Mouse (Mus musculus): ENCODE data around the gene Aatf. TPM values are rescaled to one million over a fixed set of nuclear protein-coding genes. Genes with fewer than 3 reads are reported as not detected.

The Aatf gene
- polyA plus RNA-seq (2015; fragmentation: Nextera tagmentation; extraction: Ambion mirVana): 60.0 and 62.3 TPM in 2 replicates

- ATAC-seq (ENCODE audit: low FRiP score, low TSS enrichment): peak; percentile 99
- peak within 1 kb of the TSS; percentile 72 for H3K4me3 ChIP-seq (ENCODE audit: low read length)
- peak within 1 kb of the TSS; percentile 78 for H3K9ac ChIP-seq (replicated peaks; ENCODE audit: low read length)
- H3K9me3 ChIP-seq (ENCODE audit: low read length): no peaks in the 10 kb centered on the region
- H3K4me2 ChIP-seq (replicated peaks; ENCODE audit: low read depth, low read length): peak within 1 kb of the TSS; percentile 94
- peaks cover 11% of the 10 kb centered on the region for H3K36me3 ChIP-seq (ENCODE audit: insufficient read depth, low read length)
- H3K4me1 ChIP-seq (ENCODE audit: insufficient read depth, low read length): peaks cover 12% of the 10 kb centered on the region
- H3K27me3 ChIP-seq (ENCODE audit: insufficient read depth, low read length): peaks cover 29% of the 10 kb centered on the region
- under 1% methylated on average over 80 of the region's 80 CpGs for WGBS
- H3K27ac ChIP-seq (ENCODE audit: low read length): peak within 1 kb of the TSS; percentile 95
Observed at GRCm38 (mm10) chr11:84513171-84514116, at the start of gene Aatf. Gene Aatf (minus strand): TSS chr11:84513522.

- peaks cover 7% of the 10 kb centered on the region for H3K27me3 ChIP-seq (ENCODE audit: insufficient read depth, low read length)
- H3K4me2 ChIP-seq (replicated peaks; ENCODE audit: low read depth, low read length): no peak overlapping the region
- H3K27ac ChIP-seq (ENCODE audit: low read length): no peak overlapping the region
- no peaks in the 10 kb centered on the region for H3K36me3 ChIP-seq (ENCODE audit: insufficient read depth, low read length)
- 22% methylated on average over 9 of the region's 9 CpGs for WGBS
- no peak for ATAC-seq (ENCODE audit: low FRiP score, low TSS enrichment)
- no peak overlapping the region for H3K9ac ChIP-seq (replicated peaks; ENCODE audit: low read length)
- no peak overlapping the region for H3K4me3 ChIP-seq (ENCODE audit: low read length)
- peaks cover 8% of the 10 kb centered on the region for H3K4me1 ChIP-seq (ENCODE audit: insufficient read depth, low read length)
- H3K9me3 ChIP-seq (ENCODE audit: low read length): no peaks in the 10 kb centered on the region
Observed at GRCm38 (mm10) chr11:84562758-84563347, 49.5 kb upstream of the Aatf start.

GRCm38 (mm10) chr11:84561546-84561945 lies 48.2 kb upstream of the Aatf start:
- H3K27me3 ChIP-seq (ENCODE audit: insufficient read depth, low read length): peaks cover 7% of the 10 kb centered on the region
- H3K27ac ChIP-seq (ENCODE audit: low read length): no peak overlapping the region
- ATAC-seq (ENCODE audit: low FRiP score, low TSS enrichment): no peak
- H3K36me3 ChIP-seq (ENCODE audit: insufficient read depth, low read length): no peaks in the 10 kb centered on the region
- no peak overlapping the region for H3K9ac ChIP-seq (replicated peaks; ENCODE audit: low read length)
- H3K9me3 ChIP-seq (ENCODE audit: low read length): no peaks in the 10 kb centered on the region
- H3K4me1 ChIP-seq (ENCODE audit: insufficient read depth, low read length): peaks cover 8% of the 10 kb centered on the region
- no peak overlapping the region for H3K4me2 ChIP-seq (replicated peaks; ENCODE audit: low read depth, low read length)
- WGBS: 65% methylated on average over 5 of the region's 5 CpGs
- no peak overlapping the region for H3K4me3 ChIP-seq (ENCODE audit: low read length)

- Histone ChIP-seq H3K9ac (replicated peaks; ENCODE audit: low read length) (no peak overlapping the region), H3K9me3 (ENCODE audit: low read length) (no peaks in the 10 kb centered on the region; the same call in 1 of the 2 replicates), H3K36me3 (ENCODE audit: insufficient read depth, low read length) (no peaks in the 10 kb centered on the region), H3K27me3 (ENCODE audit: insufficient read depth, low read length) (no peaks in the 10 kb centered on the region), H3K4me3 (ENCODE audit: low read length) (no peak overlapping the region), H3K4me2 (replicated peaks; ENCODE audit: low read depth, low read length) (no peak overlapping the region), H3K27ac (ENCODE audit: low read length) (no peak overlapping the region), H3K4me1 (ENCODE audit: insufficient read depth, low read length) (no peaks in the 10 kb centered on the region)
- no peak for ATAC-seq (ENCODE audit: low FRiP score, low TSS enrichment)
- 72% methylated on average over 14 of the region's 14 CpGs for WGBS
Observed at GRCm38 (mm10) chr11:84553821-84554450, 40.6 kb upstream of the Aatf start.

- Histone ChIP-seq H3K4me3 (ENCODE audit: low read length) (no peak overlapping the region), H3K4me2 (replicated peaks; ENCODE audit: low read depth, low read length) (no peak overlapping the region), H3K27me3 (ENCODE audit: insufficient read depth, low read length) (no peaks in the 10 kb centered on the region), H3K36me3 (ENCODE audit: insufficient read depth, low read length) (no peaks in the 10 kb centered on the region), H3K4me1 (ENCODE audit: insufficient read depth, low read length) (no peaks in the 10 kb centered on the region), H3K27ac (ENCODE audit: low read length) (no peak overlapping the region), H3K9me3 (ENCODE audit: low read length) (no peaks in the 10 kb centered on the region; the same call in 1 of the 2 replicates), H3K9ac (replicated peaks; ENCODE audit: low read length) (no peak overlapping the region)
- no peak for ATAC-seq (ENCODE audit: low FRiP score, low TSS enrichment)
- WGBS: 72% methylated on average over 4 of the region's 4 CpGs
Observed at GRCm38 (mm10) chr11:84551296-84551695, 38.0 kb upstream of the Aatf start.

GRCm38 (mm10) chr11:84549258-84549791 lies 36.0 kb upstream of the Aatf start:
- no peak overlapping the region for H3K27ac ChIP-seq (ENCODE audit: low read length)
- ATAC-seq (ENCODE audit: low FRiP score, low TSS enrichment): no peak
- H3K4me1 ChIP-seq (ENCODE audit: insufficient read depth, low read length): no peaks in the 10 kb centered on the region
- no peaks in the 10 kb centered on the region for H3K36me3 ChIP-seq (ENCODE audit: insufficient read depth, low read length)
- H3K4me3 ChIP-seq (ENCODE audit: low read length): no peak overlapping the region
- no peak overlapping the region for H3K9ac ChIP-seq (replicated peaks; ENCODE audit: low read length)
- 47% methylated on average over 6 of the region's 6 CpGs for WGBS
- H3K9me3 ChIP-seq (ENCODE audit: low read length): no peaks in the 10 kb centered on the region; the same call in 1 of the 2 replicates
- no peaks in the 10 kb centered on the region for H3K27me3 ChIP-seq (ENCODE audit: insufficient read depth, low read length)
- no peak overlapping the region for H3K4me2 ChIP-seq (replicated peaks; ENCODE audit: low read depth, low read length)

GRCm38 (mm10) chr11:84548293-84548692 lies 35.0 kb upstream of the Aatf start:
- Histone ChIP-seq H3K4me1 (ENCODE audit: insufficient read depth, low read length) (no peaks in the 10 kb centered on the region), H3K27ac (ENCODE audit: low read length) (no peak overlapping the region), H3K4me3 (ENCODE audit: low read length) (no peak overlapping the region), H3K4me2 (replicated peaks; ENCODE audit: low read depth, low read length) (no peak overlapping the region), H3K36me3 (ENCODE audit: insufficient read depth, low read length) (no peaks in the 10 kb centered on the region), H3K9ac (replicated peaks; ENCODE audit: low read length) (no peak overlapping the region), H3K27me3 (ENCODE audit: insufficient read depth, low read length) (no peaks in the 10 kb centered on the region), H3K9me3 (ENCODE audit: low read length) (no peaks in the 10 kb centered on the region; the same call in 1 of the 2 replicates)
- no peak for ATAC-seq (ENCODE audit: low FRiP score, low TSS enrichment)
- WGBS: 29% methylated on average over 2 of the region's 2 CpGs

- Histone ChIP-seq H3K27me3 (ENCODE audit: insufficient read depth, low read length) (peaks cover 6% of the 10 kb centered on the region), H3K9ac (replicated peaks; ENCODE audit: low read length) (no peak overlapping the region), H3K4me1 (ENCODE audit: insufficient read depth, low read length) (no peaks in the 10 kb centered on the region; the same call in 1 of the 2 replicates), H3K4me3 (ENCODE audit: low read length) (no peak overlapping the region), H3K4me2 (replicated peaks; ENCODE audit: low read depth, low read length) (no peak overlapping the region), H3K9me3 (ENCODE audit: low read length) (no peaks in the 10 kb centered on the region), H3K27ac (ENCODE audit: low read length) (no peak overlapping the region), H3K36me3 (ENCODE audit: insufficient read depth, low read length) (no peaks in the 10 kb centered on the region)
- ATAC-seq (ENCODE audit: low FRiP score, low TSS enrichment): no peak
- 14% methylated on average over 4 of the region's 4 CpGs for WGBS
Observed at GRCm38 (mm10) chr11:84539981-84540380, 26.7 kb upstream of the Aatf start.

GRCm38 (mm10) chr11:84529797-84530703 lies 16.7 kb upstream of the Aatf start:
- peak overlapping the region; percentile 18; the same call in 1 of the 2 replicates for H3K4me3 ChIP-seq (ENCODE audit: low read length)
- H3K27ac ChIP-seq (ENCODE audit: low read length): no peak overlapping the region
- H3K9me3 ChIP-seq (ENCODE audit: low read length): no peaks in the 10 kb centered on the region
- no peaks in the 10 kb centered on the region for H3K36me3 ChIP-seq (ENCODE audit: insufficient read depth, low read length)
- no peak overlapping the region; the same call in 1 of the 2 replicates for H3K9ac ChIP-seq (replicated peaks; ENCODE audit: low read length)
- ATAC-seq (ENCODE audit: low FRiP score, low TSS enrichment): no peak
- H3K4me2 ChIP-seq (replicated peaks; ENCODE audit: low read depth, low read length): peak overlapping the region; percentile 53; the same call in 1 of the 2 replicates
- H3K27me3 ChIP-seq (ENCODE audit: insufficient read depth, low read length): peaks cover 84% of the 10 kb centered on the region
- H3K4me1 ChIP-seq (ENCODE audit: insufficient read depth, low read length): peaks cover 30% of the 10 kb centered on the region
- WGBS: 10% methylated on average over 14 of the region's 14 CpGs
